Mouse (Mus musculus): ENCODE results near the gene Ifna11. TPM values are rescaled to one million over a fixed set of nuclear protein-coding genes. Genes with fewer than 3 reads are reported as not detected.
A peak's percentile ranks its signal among the peaks of the same experiment; 100 is the strongest.
"Not testable (repeated sequence)": the region's sequence is repeated elsewhere in the genome, so short reads cannot be mapped to it uniquely, and the experiment has no call there.

Ifna11 gene
- polyA plus RNA-seq, 1 experiment from 2014 or later: not detected

DNA sequence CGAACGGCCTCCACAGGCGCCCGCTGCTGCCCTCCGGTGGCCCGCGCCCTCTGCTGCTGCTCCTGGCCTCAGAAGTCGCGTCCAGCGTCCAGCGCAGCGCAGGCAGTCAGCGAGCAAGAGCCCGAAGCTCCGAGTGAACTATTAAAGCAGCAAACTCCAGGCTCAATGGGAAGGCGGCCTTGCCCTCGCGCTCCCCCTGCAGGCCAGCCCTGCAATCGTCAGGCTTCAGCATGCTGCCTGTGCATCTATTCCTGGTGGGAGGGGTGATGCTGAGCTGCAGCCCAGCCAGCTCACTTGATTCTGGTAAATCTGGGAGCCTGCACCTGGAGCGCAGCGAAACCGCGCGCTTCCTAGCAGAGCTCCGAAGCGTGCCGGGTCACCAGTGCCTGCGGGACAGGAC lies 31.4 kb upstream of the Ifna11 start, which contains the start of gene Gm13277:
Gene Gm13277, plus strand, starts transcription at position 231 of the 400 bp plus-strand sequence.
- not testable (repeated sequence) for H3K4me2 ChIP-seq; H3K9me3 ChIP-seq (ENCODE audit: low read depth, low read length); H3K27me3 ChIP-seq (ENCODE audit: insufficient read depth, low read length); H3K27ac ChIP-seq (ENCODE audit: low read depth); H3K4me3 ChIP-seq (ENCODE audit: low read depth, low read length); H3K36me3 ChIP-seq (ENCODE audit: insufficient read depth); H3K9ac ChIP-seq; H3K4me1 ChIP-seq (ENCODE audit: insufficient read depth); DNase-seq; ATAC-seq (ENCODE audit: insufficient read depth)
- peak; percentile 64 for TF ChIP-seq CTCF (IDR thresholded peaks at IDR 0.05; ENCODE audit: low read depth)
- no CpG with 5 or more reads among the region's 28 CpGs for WGBS

DNA sequence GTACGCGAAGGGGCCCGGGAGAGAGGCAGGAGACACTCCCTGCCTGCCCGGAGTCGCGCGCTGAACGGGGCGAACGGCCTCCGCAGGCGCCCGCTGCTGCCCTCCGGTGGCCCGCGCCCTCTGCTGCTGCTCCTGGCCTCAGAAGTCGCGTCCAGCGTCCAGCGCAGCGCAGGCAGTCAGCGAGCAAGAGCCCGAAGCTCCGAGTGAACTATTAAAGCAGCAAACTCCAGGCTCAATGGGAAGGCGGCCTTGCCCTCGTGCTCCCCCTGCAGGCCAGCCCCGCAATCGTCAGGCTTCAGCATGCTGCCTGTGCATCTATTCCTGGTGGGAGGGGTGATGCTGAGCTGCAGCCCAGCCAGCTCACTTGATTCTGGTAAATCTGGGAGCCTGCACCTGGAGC lies 28.5 kb upstream of the Ifna11 start, which contains the start of gene Gm13278:
Gene Gm13278, plus strand, starts transcription at position 301 of the 400 bp plus-strand sequence.
- not testable (repeated sequence) for H3K4me2 ChIP-seq; H3K9me3 ChIP-seq (ENCODE audit: low read depth, low read length); H3K9ac ChIP-seq; H3K4me3 ChIP-seq (ENCODE audit: low read depth, low read length); ATAC-seq (ENCODE audit: insufficient read depth); H3K27me3 ChIP-seq (ENCODE audit: insufficient read depth, low read length); H3K27ac ChIP-seq (ENCODE audit: low read depth); H3K4me1 ChIP-seq (ENCODE audit: insufficient read depth); H3K36me3 ChIP-seq (ENCODE audit: insufficient read depth); DNase-seq
- no CpG with 5 or more reads among the region's 28 CpGs for WGBS

DNA sequence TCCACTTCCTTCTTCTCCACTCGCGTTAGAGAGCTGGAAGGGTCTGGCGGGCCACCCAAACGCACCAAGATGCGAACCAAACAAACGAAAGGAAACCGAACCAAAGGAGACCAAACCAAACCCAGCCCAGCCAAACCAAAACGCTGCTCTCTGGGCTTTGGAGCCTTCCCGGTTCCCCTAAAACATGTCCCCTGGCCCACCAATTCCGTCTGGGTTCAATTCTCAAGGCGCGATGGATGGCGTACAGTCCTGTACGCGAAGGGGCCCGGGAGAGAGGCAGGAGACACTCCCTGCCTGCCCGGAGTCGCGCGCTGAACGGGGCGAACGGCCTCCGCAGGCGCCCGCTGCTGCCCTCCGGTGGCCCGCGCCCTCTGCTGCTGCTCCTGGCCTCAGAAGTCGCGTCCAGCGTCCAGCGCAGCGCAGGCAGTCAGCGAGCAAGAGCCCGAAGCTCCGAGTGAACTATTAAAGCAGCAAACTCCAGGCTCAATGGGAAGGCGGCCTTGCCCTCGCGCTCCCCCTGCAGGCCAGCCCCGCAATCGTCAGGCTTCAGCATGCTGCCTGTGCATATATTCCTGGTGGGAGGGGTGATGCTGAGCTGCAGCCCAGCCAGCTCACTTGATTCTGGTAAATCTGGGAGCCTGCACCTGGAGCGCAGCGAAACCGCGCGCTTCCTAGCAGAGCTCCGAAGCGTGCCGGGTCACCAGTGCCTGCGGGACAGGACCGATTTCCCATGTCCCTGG lies 25.7 kb upstream of the Ifna11 start, which contains the start of gene Gm13275:
Gene Gm13275, plus strand, starts transcription at position 552 of the 740 bp plus-strand sequence.
- H3K4me1 ChIP-seq (ENCODE audit: insufficient read depth); ATAC-seq (ENCODE audit: insufficient read depth); H3K4me2 ChIP-seq; H3K4me3 ChIP-seq (ENCODE audit: low read depth, low read length); H3K36me3 ChIP-seq (ENCODE audit: insufficient read depth); DNase-seq; H3K27ac ChIP-seq (ENCODE audit: low read depth); H3K9ac ChIP-seq; H3K9me3 ChIP-seq (ENCODE audit: low read depth, low read length); H3K27me3 ChIP-seq (ENCODE audit: insufficient read depth, low read length): not testable (repeated sequence)
- TF ChIP-seq CTCF (IDR thresholded peaks at IDR 0.05; ENCODE audit: low read depth): peak; percentile 45; the same call in 1 of the 2 replicates
- WGBS: 0% methylated on average over 8 of the region's 52 CpGs

DNA sequence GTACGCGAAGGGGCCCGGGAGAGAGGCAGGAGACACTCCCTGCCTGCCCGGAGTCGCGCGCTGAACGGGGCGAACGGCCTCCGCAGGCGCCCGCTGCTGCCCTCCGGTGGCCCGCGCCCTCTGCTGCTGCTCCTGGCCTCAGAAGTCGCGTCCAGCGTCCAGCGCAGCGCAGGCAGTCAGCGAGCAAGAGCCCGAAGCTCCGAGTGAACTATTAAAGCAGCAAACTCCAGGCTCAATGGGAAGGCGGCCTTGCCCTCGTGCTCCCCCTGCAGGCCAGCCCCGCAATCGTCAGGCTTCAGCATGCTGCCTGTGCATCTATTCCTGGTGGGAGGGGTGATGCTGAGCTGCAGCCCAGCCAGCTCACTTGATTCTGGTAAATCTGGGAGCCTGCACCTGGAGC lies 22.7 kb upstream of the Ifna11 start, which contains the start of gene Gm13279:
Gene Gm13279, plus strand, starts transcription at position 301 of the 400 bp plus-strand sequence.
- not testable (repeated sequence) for DNase-seq; H3K4me1 ChIP-seq (ENCODE audit: insufficient read depth); H3K27ac ChIP-seq (ENCODE audit: low read depth); H3K9ac ChIP-seq; H3K27me3 ChIP-seq (ENCODE audit: insufficient read depth, low read length); H3K36me3 ChIP-seq (ENCODE audit: insufficient read depth); H3K4me3 ChIP-seq (ENCODE audit: low read depth, low read length); ATAC-seq (ENCODE audit: insufficient read depth); H3K4me2 ChIP-seq; H3K9me3 ChIP-seq (ENCODE audit: low read depth, low read length)
- WGBS: no CpG with 5 or more reads among the region's 28 CpGs

DNA sequence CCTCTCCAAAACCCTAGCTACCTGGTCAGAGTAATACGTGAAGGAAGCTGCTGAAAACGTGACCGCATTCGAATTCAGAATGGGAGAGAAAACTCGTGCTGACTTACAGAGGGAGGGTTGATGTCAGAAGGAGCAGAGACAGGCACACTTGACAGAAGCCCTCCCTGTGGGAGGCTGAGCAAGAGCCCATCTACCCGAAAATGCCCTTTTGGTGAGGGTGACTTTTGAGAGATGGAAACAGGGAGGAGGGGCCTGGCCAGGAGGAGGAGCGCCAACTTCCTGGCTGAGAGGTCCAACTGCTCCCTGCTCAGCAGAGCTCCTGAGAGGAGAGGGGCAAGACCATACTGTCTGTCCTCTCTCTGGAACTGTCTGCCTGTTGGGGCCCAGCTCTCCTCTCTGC lies 20.4 kb upstream of the Ifna11 start, which contains the start of gene Gm13285:
Gene Gm13285, plus strand, starts transcription at position 301 of the 400 bp plus-strand sequence.
- not testable (repeated sequence) for ATAC-seq (ENCODE audit: insufficient read depth); H3K9ac ChIP-seq; H3K4me2 ChIP-seq; H3K27ac ChIP-seq (ENCODE audit: low read depth); H3K9me3 ChIP-seq (ENCODE audit: low read depth, low read length); H3K36me3 ChIP-seq (ENCODE audit: insufficient read depth); H3K27me3 ChIP-seq (ENCODE audit: insufficient read depth, low read length); DNase-seq; H3K4me3 ChIP-seq (ENCODE audit: low read depth, low read length); H3K4me1 ChIP-seq (ENCODE audit: insufficient read depth)
- WGBS: 11% methylated on average over 4 of the region's 7 CpGs

DNA sequence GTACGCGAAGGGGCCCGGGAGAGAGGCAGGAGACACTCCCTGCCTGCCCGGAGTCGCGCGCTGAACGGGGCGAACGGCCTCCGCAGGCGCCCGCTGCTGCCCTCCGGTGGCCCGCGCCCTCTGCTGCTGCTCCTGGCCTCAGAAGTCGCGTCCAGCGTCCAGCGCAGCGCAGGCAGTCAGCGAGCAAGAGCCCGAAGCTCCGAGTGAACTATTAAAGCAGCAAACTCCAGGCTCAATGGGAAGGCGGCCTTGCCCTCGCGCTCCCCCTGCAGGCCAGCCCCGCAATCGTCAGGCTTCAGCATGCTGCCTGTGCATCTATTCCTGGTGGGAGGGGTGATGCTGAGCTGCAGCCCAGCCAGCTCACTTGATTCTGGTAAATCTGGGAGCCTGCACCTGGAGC lies 16.8 kb upstream of the Ifna11 start, which contains the start of gene Gm13287:
Gene Gm13287, plus strand, starts transcription at position 301 of the 400 bp plus-strand sequence.
- H3K27ac ChIP-seq (ENCODE audit: low read depth); DNase-seq; H3K9me3 ChIP-seq (ENCODE audit: low read depth, low read length); H3K4me3 ChIP-seq (ENCODE audit: low read depth, low read length); H3K9ac ChIP-seq; H3K27me3 ChIP-seq (ENCODE audit: insufficient read depth, low read length); H3K36me3 ChIP-seq (ENCODE audit: insufficient read depth); H3K4me1 ChIP-seq (ENCODE audit: insufficient read depth); ATAC-seq (ENCODE audit: insufficient read depth): not testable (repeated sequence)
- WGBS: no CpG with 5 or more reads among the region's 29 CpGs
- H3K4me2 ChIP-seq: 0 out of 2 replicates have a peak within 1 kb of the TSS, but pooled peaks have one; percentile 25

DNA sequence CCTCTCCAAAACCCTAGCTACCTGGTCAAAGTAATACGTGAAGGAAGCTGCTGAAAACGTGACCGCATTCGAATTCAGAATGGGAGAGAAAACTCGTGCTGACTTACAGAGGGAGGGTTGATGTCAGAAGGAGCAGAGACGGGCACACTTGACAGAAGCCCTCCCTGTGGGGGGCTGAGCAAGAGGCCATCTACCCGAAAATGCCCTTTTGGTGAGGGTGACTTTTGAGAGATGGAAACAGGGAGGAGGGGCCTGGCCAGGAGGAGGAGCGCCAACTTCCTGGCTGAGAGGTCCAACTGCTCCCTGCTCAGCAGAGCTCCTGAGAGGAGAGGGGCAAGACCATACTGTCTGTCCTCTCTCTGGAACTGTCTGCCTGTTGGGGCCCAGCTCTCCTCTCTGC lies 14.5 kb upstream of the Ifna11 start, which contains the start of gene Gm13288:
Gene Gm13288, plus strand, starts transcription at position 301 of the 400 bp plus-strand sequence.
- H3K9ac ChIP-seq; DNase-seq; H3K36me3 ChIP-seq (ENCODE audit: insufficient read depth); H3K4me2 ChIP-seq; H3K27ac ChIP-seq (ENCODE audit: low read depth); ATAC-seq (ENCODE audit: insufficient read depth); H3K4me3 ChIP-seq (ENCODE audit: low read depth, low read length); H3K27me3 ChIP-seq (ENCODE audit: insufficient read depth, low read length); H3K9me3 ChIP-seq (ENCODE audit: low read depth, low read length); H3K4me1 ChIP-seq (ENCODE audit: insufficient read depth): not testable (repeated sequence)
- WGBS: no CpG with 5 or more reads among the region's 8 CpGs

DNA sequence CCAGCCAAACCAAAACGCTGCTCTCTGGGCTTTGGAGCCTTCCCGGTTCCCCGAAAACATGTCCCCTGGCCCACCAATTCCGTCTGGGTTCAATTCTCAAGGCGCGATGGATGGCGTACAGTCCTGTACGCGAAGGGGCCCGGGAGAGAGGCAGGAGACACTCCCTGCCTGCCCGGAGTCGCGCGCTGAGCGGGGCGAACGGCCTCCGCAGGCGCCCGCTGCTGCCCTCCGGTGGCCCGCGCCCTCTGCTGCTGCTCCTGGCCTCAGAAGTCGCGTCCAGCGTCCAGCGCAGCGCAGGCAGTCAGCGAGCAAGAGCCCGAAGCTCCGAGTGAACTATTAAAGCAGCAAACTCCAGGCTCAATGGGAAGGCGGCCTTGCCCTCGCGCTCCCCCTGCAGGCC lies 14.0 kb upstream of the Ifna11 start:
- H3K27ac ChIP-seq (ENCODE audit: low read depth); H3K4me1 ChIP-seq (ENCODE audit: insufficient read depth); H3K4me3 ChIP-seq (ENCODE audit: low read depth, low read length); ATAC-seq (ENCODE audit: insufficient read depth); H3K36me3 ChIP-seq (ENCODE audit: insufficient read depth); H3K27me3 ChIP-seq (ENCODE audit: insufficient read depth, low read length); H3K9ac ChIP-seq; DNase-seq; H3K9me3 ChIP-seq (ENCODE audit: low read depth, low read length); H3K4me2 ChIP-seq: not testable (repeated sequence)
- WGBS: 3% methylated on average over 6 of the region's 34 CpGs
